Mouse (Mus musculus): ENCODE results near the gene Pspn. TPM values are rescaled to one million over a fixed set of nuclear protein-coding genes. Genes with fewer than 3 reads are reported as not detected.

Pspn gene
- total and polyA plus RNA-seq, 3 experiments, result 1.0 TPM; not detected in 2

DNA sequence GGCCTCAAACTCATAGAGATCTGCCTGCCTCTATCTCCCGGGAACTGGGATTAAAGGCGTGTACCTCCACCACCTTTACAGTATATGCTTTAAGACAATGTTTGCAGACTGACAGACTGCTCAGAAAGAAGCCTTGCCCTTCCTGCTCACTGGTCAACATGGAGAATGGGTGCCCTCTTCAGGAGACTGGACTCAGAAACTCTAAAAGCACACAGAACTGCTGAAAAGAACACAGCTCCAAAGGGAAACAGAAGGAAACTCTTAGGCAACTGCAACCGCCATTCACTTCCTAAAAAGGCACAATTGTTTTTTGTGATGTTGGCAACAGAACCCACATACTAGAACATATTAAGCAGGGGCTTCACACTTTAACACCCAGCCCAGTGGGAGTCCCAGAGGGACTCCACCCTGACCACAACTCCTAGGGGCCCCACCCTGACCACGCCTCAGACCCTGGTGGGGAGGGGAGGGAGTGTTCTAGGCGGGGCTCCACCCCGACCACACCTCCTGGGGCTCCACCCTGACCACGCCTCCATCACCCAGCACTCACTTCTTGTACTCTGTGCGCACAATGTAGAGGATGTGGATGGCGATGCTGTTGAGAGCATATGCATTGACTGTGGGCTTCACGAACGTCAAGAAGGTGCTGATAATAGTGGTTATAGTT is 41.9 kb downstream of the Pspn start (continued):
- 0 out of 2 replicates have a peak, but pooled peaks have one; percentile 28 for TF ChIP-seq SMC3 (IDR thresholded peaks at IDR 0.05; ENCODE audit: low read depth, low read length)
- no peak for TF ChIP-seq ZNF384 (IDR thresholded peaks at IDR 0.05; ENCODE audit: low read depth, low read length)
- TF ChIP-seq E2F4 (IDR thresholded peaks at IDR 0.05; ENCODE audit: borderline replicate concordance, low read depth, low read length), result no peak
- TF ChIP-seq TCF12 (IDR thresholded peaks at IDR 0.05; ENCODE audit: low read depth, low read length), result no peak
- 0 out of 2 replicates have a peak, but pooled peaks have one; percentile 8 for TF ChIP-seq ETS1 (IDR thresholded peaks at IDR 0.05; ENCODE audit: low read depth, low read length)
- TF ChIP-seq MEF2A (IDR thresholded peaks at IDR 0.05; ENCODE audit: extremely low read depth, insufficient replicate concordance, low read depth, low read length, poor library complexity, severe bottlenecking), result no peak
- no peak for TF ChIP-seq CHD2 (IDR thresholded peaks at IDR 0.05; ENCODE audit: low read length)
- TF ChIP-seq RCOR1 (IDR thresholded peaks at IDR 0.05; ENCODE audit: low read depth, low read length), result no peak
- TF ChIP-seq MAFK (IDR thresholded peaks at IDR 0.05; ENCODE audit: borderline replicate concordance, low read depth, low read length), result no peak
- no peak for TF ChIP-seq MYB (IDR thresholded peaks at IDR 0.05; ENCODE audit: low read depth, low read length)
- TF ChIP-seq MAX (IDR thresholded peaks at IDR 0.05; ENCODE audit: low read length), result peak; percentile 34; the same call in 1 of the 2 replicates

DNA sequence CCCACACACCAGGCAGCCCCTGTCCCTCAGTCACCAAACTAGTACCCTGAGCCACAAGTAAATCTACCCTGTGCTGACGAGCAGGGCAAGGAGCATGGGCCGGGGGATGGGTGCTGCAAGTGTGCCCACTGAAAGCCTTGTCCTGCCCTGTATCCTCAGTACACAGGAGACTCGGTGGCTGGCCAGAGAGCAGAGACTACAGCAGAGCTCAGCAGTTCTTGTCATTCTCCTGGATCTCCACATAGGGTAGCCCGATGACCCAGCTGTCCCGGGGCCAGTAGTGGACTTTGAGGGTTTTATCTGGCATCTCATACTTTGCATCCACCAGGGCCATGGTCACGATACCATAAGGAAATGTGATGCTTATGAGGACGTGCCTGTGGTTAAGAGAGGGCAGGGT is 44.9 kb downstream of the Pspn start:
- Histone ChIP-seq H3K9me3 (replicated peaks; ENCODE audit: insufficient read depth, low read length) (no peaks in the 10 kb centered on the region), H3K27me3 (ENCODE audit: control insufficient read depth in 1 of 2, insufficient read depth in 2 of 2, low read length in 2 of 2) (no peaks in the 10 kb centered on the region), H3K4me1 (ENCODE audit: control insufficient read depth in 1 of 2, insufficient read depth in 2 of 2, low read length in 2 of 2) (peaks cover 0 to 6% of the 10 kb centered on the region in 2 experiments; a peak in 2 of 4 replicates), H3K4me3 (ENCODE audit: control insufficient read depth in 1 of 2, insufficient read depth in 1 of 2, low read depth in 2 of 2, low read length in 2 of 2) (no peak overlapping the region), H3K27ac (ENCODE audit: control insufficient read depth, low read depth, low read length) (no peak overlapping the region), H3K79me2 (ENCODE audit: control insufficient read depth, insufficient read depth, low read length, poor library complexity) (no peaks in the 10 kb centered on the region), H3K36me3 (ENCODE audit: control insufficient read depth in 1 of 2, insufficient read depth in 2 of 2, low read length in 2 of 2) (peaks cover 0 to 2% of the 10 kb centered on the region in 2 experiments; a peak in 1 of 4 replicates), H3K9ac (ENCODE audit: control insufficient read depth, low read depth, low read length, poor library complexity, severe bottlenecking) (no peak overlapping the region)
- no peak for DNase-seq (ENCODE audit: low read depth, low spot score)
- TF ChIP-seq HCFC1 (IDR thresholded peaks at IDR 0.05; ENCODE audit: low read depth, low read length), result no peak
- no peak for TF ChIP-seq SIN3A (IDR thresholded peaks at IDR 0.05; ENCODE audit: low read length)
- no peak for TF ChIP-seq KAT2A (conservative IDR thresholded peaks at IDR 0.05; ENCODE audit: low read depth, low read length)
- TF ChIP-seq MYB (IDR thresholded peaks at IDR 0.05; ENCODE audit: low read depth, low read length), result no peak
- TF ChIP-seq TCF12 (IDR thresholded peaks at IDR 0.05; ENCODE audit: low read depth, low read length), result no peak
- TF ChIP-seq TAL1 (IDR thresholded peaks at IDR 0.05; ENCODE audit: low read length), result no peak
- TF ChIP-seq MAX (IDR thresholded peaks at IDR 0.05; ENCODE audit: low read length), result no peak
- no peak for TF ChIP-seq BHLHE40 (IDR thresholded peaks at IDR 0.05; ENCODE audit: borderline replicate concordance, low read depth, low read length)
- TF ChIP-seq POLR2AphosphoS2 (IDR thresholded peaks at IDR 0.05; ENCODE audit: low read length), result no peak
- no peak for TF ChIP-seq JUND (IDR thresholded peaks at IDR 0.05; ENCODE audit: low read depth, low read length)
- TF ChIP-seq MEF2A (IDR thresholded peaks at IDR 0.05; ENCODE audit: extremely low read depth, insufficient replicate concordance, low read depth, low read length, poor library complexity, severe bottlenecking), result no peak
- TF ChIP-seq ELF1 (IDR thresholded peaks at IDR 0.05; ENCODE audit: low read depth, low read length), result no peak
- no peak for TF ChIP-seq CHD1 (IDR thresholded peaks at IDR 0.05; ENCODE audit: low read depth, low read length)
- TF ChIP-seq MAZ (IDR thresholded peaks at IDR 0.05; ENCODE audit: low read depth, low read length), result no peak
- no peak for TF ChIP-seq MXI1 (IDR thresholded peaks at IDR 0.05; ENCODE audit: low read depth, low read length)
- no peak for TF ChIP-seq MYC (IDR thresholded peaks at IDR 0.05; ENCODE audit: low read depth, low read length)
